Mouse (Mus musculus) urinary bladder, postnatal 14 days (tissue): Measurements from ENCODE around the gene Slc38a9.
A peak's percentile ranks its signal among the peaks of the same experiment; 100 is the strongest.
"Not testable (repeated sequence)": the region's sequence is repeated elsewhere in the genome, so short reads cannot be mapped to it uniquely, and the experiment has no call there.

ENCODE experiments used
- DNase-seq: peaks from one replicate; pipeline ENCODE4 v3.0.0; 2021; ENCODE audit warnings: low spot score

The Slc38a9 gene

GRCm38 (mm10) chr13:112683970-112684369, 23.4 kb downstream of the Slc38a9 start:
- DNase-seq = no peak

- no peak for DNase-seq
Observed at GRCm38 (mm10) chr13:112686155-112686554, 25.6 kb downstream of the Slc38a9 start.

- no peak for DNase-seq
Observed at GRCm38 (mm10) chr13:112692870-112693553, 32.5 kb downstream of the Slc38a9 start.

GRCm38 (mm10) chr13:112695526-112696240, 35.1 kb downstream of the Slc38a9 start:
- no peak for DNase-seq

GRCm38 (mm10) chr13:112701256-112701655, 40.7 kb downstream of the Slc38a9 start:
- no peak for DNase-seq

- DNase-seq = no peak
Observed at GRCm38 (mm10) chr13:112706351-112706750, 45.8 kb downstream of the Slc38a9 start.

GRCm38 (mm10) chr13:112720078-112720736, 59.7 kb downstream of the Slc38a9 start:
- DNase-seq = no peak

GRCm38 (mm10) chr13:112721946-112722729, 61.6 kb downstream of the Slc38a9 start:
- DNase-seq = peak; percentile 62

- DNase-seq = not testable (repeated sequence)
Observed at GRCm38 (mm10) chr13:112724260-112724659, 63.7 kb downstream of the Slc38a9 start.

- DNase-seq = no peak
Observed at GRCm38 (mm10) chr13:112726002-112726401, 65.5 kb downstream of the Slc38a9 start.

- no peak for DNase-seq
Observed at GRCm38 (mm10) chr13:112733311-112733710, 72.8 kb downstream of the Slc38a9 start.

- DNase-seq = peak; percentile 62
Observed at GRCm38 (mm10) chr13:112734906-112735713, 74.6 kb downstream of the Slc38a9 start.

GRCm38 (mm10) chr13:112736407-112736806, 75.9 kb downstream of the Slc38a9 start:
- no peak for DNase-seq

GRCm38 (mm10) chr13:112737110-112737509, 76.6 kb downstream of the Slc38a9 start:
- DNase-seq = no peak

GRCm38 (mm10) chr13:112738005-112738404, 77.5 kb downstream of the Slc38a9 start:
- no peak for DNase-seq

GRCm38 (mm10) chr13:112740073-112740472, 79.5 kb downstream of the Slc38a9 start:
- no peak for DNase-seq

- no peak for DNase-seq
Observed at GRCm38 (mm10) chr13:112742076-112742830, 81.7 kb downstream of the Slc38a9 start.

GRCm38 (mm10) chr13:112743647-112744046, 83.1 kb downstream of the Slc38a9 start:
- DNase-seq = no peak

GRCm38 (mm10) chr13:112744061-112744849, 83.7 kb downstream of the Slc38a9 start:
- peak; percentile 43 for DNase-seq
